Mouse (Mus musculus): ENCODE results near the gene Gnai1.
"Not testable (repeated sequence)": the region's sequence is repeated elsewhere in the genome, so short reads cannot be mapped to it uniquely, and the experiment has no call there.

Gnai1 gene

DNA sequence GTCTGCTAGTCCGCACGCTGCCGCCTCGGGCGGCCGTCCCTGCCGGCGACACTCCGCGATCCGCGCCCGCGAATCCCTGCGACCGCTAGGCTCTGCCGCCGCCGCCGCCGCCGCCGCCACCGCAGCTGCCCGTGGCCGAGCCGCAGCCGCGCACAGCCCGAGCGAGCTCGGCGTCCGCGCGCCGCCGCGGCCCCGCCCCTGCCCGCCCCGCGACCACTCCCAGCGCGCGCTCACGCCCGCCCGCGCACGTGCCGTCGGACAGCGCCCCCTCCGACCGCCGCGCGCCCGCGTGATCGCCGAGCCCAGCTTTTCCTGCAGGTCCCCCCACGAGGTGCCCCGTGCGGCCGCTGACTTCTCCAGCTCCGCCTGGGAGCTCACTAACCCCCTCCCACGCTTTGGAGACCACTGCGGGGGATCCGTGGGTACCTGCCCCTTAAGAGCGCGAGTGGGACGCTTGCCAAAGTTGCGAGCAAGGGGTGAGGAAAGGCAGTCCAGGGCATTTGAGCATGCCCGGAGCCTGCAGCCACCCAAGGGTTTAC lies at the start of gene Gnai1:
Gnai1 (minus strand) TSS at position 75 of the 539 bp plus-strand sequence.
- DNase-seq (ENCODE audit: low read depth, low spot score) = no peak

GRCm38 (mm10) chr5:18367864-18368263 lies 7.7 kb upstream of the Gnai1 start:
- DNase-seq (ENCODE audit: low read depth, low spot score) = no peak

DNA sequence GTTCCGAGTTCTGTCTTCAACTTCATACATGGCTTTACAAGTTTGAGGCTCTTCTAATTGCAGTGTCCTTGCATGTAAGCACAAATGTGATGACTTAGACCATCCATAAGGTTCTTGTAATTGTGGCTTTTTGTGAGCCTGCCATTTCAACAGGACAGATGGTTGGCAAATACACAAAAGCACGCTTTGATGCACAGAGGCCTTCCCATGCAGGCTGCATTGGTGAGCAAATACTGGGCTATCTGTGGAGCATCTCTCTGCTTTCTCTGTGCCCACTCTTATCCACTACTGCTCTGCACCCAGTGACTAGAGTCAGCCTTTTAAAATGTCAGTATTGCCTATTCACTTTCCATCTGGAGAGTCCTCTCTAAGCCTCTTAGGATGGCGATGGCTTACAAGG lies 5.3 kb upstream of the Gnai1 start:
- DNase-seq (ENCODE audit: low read depth, low spot score) = no peak

DNA sequence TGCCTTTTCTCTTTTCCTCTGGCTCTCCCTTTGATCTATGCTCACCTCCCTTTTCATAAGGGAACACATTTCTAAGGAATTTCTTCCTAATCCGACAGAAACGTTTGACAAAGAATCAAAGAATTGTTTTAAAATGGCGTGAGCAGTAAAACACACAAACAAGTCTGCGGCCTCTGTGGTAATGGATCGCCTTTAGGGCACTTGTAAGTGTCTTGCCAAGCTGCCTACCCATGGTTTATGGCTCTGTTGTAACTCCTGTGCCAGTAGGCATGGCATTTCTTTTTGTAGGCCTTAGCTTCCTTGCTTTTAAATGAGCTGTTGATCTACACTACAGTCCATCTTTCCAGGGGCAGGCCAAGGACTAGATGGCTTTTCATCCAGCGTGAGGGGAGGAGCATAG lies 801 bp upstream of the Gnai1 start:
- no peak for DNase-seq (ENCODE audit: low read depth, low spot score)

DNA sequence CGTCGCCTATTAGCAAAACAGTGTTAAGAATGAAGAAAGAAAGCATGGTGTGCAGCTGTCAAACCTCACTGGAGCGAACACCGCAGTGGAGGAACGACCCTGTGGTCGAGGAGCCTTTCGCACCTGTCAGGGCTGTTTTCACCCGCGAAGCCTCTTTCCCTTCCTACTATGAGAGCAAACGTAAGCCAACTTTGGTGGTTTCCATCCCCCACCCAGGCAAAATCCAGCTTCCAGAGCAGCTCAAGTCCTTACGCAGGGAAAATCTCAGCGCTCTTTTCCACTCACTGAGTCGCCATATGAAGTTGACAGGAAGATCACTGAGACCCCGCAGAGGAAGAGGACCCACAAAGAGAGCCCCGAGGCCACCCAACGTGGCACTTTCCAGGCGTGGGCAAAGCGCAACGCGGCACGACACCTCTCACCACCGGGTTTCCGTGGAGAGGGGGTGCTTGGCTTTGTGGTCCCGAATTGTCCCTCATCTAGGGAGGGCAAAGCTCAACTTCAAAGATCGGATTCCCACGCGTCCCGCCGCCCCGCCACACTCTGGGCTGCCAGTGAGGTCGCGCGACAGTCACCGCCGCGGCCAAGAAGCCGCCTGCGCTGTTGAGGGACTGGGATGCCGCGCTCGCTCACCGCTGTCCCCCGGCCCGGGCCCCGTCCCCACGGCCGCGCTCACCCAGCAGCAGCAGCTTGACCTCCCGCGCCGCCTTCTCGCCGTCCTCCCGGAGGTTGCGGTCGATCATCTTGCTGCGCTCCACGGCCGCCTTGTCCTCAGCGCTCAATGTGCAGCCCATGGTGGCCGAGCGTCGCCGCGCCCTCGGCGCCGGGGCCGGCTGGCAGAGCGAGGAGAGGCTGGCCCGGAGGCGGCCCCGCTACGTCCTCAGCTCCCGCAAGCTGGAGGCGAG lies 527 bp downstream of the Gnai1 start:
- no peak for DNase-seq (ENCODE audit: low read depth, low spot score)

- DNase-seq (ENCODE audit: low read depth, low spot score) = no peak
Measured at GRCm38 (mm10) chr5:18358778-18359177, 1.4 kb downstream of the Gnai1 start.

DNA sequence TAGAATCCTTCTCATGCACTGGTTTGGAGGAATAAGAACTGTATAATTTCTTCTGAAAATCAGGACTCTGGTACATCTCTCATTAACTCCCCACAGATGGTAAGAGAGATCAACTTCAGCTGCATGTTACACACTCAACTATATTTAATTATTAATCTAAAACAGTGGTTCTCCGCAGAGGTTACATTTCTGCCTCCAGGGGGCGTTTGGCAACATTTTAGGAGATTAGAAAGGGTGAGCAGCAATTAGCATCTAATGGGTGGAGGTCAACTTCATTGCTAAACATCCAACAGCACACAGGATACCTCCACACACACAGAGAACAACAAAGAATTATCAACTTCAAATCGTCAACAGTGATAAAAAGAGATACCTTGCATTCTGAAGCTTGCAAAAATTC lies 2.0 kb downstream of the Gnai1 start:
- DNase-seq (ENCODE audit: low read depth, low spot score) = no peak

GRCm38 (mm10) chr5:18347297-18347696 lies 12.9 kb downstream of the Gnai1 start:
- DNase-seq (ENCODE audit: low read depth, low spot score) = no peak

DNA sequence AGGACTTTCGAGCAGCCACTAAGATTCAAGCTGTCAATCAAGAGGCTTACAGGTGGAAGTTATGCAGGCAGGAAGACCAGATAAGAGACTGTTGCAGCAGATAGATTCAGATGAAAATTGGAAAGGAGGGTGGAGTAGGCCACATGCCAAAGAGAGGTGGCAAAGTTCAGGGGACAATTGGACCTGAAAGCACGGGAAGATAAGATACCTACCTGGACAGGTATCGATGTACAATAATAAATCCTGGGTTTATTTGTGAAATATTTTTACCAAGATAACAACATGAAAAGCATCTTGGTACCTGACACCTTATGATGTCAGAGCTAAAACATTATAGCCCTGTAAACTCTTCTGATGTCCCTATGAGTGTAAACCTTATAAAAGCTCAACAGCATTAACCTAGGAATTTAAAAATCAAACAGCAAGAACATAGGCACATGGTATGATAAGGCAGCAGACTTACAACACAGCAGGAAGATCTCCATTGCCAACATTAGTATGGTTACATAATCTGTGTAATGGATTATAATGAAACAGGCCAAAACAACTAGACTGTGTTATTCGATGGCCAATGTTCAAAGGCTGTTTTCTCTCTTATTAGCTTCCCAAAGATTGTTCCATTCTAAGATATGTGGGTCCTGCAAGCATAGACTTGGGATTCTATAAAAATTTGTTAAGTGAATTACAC lies 16.6 kb downstream of the Gnai1 start:
- DNase-seq (ENCODE audit: low read depth, low spot score) = no peak

DNA sequence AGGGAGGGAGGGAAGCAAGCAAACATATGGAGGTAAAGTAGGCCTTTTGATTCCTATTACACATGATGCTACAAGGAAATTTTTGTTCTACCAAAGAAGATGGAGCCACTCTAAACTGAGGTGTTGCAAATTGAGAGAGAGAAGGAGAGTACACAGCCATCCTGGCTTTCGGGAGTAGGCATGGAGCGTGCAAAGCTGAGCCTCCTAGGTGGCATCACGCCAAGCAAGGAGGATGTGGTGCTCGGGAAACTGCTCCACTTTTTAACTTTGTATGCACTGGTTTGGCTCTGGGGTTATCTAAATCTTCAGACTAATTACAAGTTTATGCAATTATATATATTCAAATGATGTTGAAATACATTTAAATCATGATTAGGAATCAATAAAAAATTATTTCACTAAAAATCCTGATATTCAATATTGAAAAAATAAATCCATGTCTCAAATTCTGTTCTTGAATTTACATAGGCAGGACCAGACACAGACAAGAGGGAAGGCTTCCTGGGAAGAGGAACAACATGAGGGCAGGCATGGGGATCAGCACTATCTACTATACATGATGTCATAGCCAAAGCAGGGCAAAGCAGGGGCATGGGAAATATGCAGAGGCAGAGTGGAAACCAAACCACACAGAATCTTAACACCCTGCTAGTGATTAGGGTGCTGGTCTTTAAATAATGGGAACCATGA lies 17.2 kb downstream of the Gnai1 start:
- no peak for DNase-seq (ENCODE audit: low read depth, low spot score)

GRCm38 (mm10) chr5:18341876-18342275 lies 18.3 kb downstream of the Gnai1 start:
- not testable (repeated sequence) for DNase-seq (ENCODE audit: low read depth, low spot score)

DNA sequence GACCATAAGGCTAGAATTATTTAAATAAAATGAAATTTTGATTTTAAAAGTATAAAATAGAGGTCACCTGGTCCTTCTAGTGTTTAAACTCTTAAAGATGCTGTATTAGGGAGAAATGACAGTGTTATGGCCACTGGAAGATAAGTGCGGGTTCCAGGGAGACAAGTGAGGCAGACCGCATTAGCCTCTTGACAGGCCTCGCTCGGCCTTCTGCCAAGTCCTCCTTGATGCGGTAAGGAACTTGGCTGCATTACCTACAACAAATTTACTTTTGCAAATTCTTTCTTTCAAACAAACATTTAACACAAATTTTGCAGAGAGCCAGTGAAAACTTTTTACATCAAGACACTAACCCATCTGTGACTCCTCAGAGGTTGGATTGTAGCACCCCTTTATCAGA lies 27.9 kb downstream of the Gnai1 start:
- DNase-seq (ENCODE audit: low read depth, low spot score) = no peak

DNA sequence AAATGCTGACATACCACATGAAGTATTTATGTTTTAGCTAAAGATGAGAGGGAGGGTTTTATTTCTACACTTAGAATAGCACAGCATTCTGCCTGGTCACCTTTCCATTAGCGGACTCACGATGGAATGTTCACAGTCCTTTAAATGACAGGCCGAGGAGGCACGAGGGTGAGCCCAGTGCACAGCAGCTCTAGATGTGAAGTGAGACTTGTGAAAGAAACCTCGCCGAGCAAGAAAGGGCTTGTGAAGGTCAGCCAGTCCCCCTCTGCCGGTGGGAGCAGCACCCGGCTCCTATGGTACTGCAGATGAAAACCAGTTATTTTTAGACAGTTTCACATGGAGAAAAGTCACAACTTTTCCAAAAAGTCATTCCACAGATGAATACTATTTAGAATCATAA lies 29.4 kb downstream of the Gnai1 start:
- no peak for DNase-seq (ENCODE audit: low read depth, low spot score)

DNA sequence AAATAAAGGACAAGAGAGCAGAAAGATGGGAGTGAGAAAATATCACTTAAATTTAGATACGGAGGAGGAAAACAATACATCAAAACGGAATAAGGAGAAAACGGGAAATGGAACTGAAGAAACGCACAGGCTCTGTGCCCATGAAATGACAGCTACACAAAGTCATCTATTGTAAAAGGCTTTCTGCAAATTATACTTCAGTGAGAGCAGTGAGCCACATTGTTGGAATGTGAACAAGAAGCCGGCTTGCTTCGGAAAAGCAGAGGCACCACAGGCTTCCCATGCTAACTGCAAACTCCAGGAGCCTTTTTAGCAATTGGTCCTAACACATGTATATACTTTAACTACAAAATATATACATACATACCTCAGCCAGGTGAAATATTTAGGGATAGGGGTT lies 34.0 kb downstream of the Gnai1 start:
- no peak for DNase-seq (ENCODE audit: low read depth, low spot score)

- DNase-seq (ENCODE audit: low read depth, low spot score) = no peak
Measured at GRCm38 (mm10) chr5:18323534-18323933, 36.6 kb downstream of the Gnai1 start.

GRCm38 (mm10) chr5:18321661-18322060 lies 38.5 kb downstream of the Gnai1 start:
- no peak for DNase-seq (ENCODE audit: low read depth, low spot score)

DNA sequence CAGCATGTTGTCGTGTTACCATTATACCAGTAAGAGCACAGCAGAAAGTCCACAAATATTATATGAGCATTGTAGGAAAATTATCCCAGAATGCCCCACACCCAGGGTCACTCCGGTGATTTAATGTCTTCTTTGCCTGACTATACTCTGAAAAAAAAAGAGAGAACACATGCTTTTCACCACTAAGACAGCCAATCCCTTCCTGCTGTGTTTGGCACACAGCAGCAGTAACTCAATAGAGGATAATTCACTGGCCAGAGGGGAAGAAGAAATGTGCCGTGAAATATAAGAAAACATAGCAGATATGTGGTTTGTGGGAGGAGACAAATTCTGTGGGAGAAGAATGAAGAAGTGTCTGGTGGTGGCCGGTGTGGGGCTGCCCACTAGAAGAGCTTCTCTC lies 41.3 kb downstream of the Gnai1 start:
- no peak for DNase-seq (ENCODE audit: low read depth, low spot score)

DNA sequence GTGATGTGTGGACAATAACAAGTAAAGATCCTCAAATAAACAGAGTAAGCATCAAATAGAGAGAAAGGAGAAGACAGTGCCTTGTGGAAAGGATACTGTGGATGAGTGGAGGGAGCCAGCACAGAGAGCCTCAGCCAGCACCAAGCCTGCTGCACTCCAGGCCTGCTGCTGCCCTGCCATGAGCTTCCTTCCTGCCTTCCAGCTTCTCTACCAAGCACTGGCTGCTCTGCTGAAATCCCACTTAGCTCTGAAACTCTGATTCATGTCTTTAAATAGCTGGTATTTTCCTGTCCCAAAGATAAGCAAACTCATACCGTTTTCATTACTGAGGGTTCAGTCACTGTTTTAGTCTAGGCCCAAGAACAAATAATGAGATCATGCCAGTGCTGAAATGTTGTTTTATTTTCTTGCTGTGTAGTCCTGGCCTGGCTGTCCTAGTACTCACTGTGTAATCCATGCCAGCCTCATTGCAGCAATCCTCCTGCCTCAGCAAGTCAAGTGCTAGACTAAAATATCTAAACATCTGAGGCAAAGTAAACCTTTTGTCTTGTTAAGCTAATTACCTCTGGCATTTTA lies 52.8 kb downstream of the Gnai1 start:
- no peak for DNase-seq (ENCODE audit: low read depth, low spot score)

DNA sequence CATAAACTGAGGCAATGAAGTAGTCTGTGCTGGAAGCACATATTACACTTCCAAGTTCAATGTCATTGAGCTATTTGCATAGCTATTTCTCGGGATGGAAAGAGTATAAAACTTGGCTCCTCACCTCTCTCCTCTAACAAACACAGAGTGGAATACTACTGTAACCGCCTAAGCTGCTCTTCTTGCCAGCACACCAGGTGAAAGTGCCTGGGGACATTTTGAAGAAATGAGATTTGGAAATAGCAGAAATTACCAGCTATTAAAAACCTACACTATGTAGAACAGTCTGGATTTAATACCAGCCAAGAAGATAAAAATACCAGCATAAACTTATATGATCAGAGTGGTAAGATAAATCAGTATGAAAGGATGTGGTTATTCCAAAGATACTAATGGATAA lies 63.6 kb downstream of the Gnai1 start:
- DNase-seq (ENCODE audit: low read depth, low spot score) = no peak

DNA sequence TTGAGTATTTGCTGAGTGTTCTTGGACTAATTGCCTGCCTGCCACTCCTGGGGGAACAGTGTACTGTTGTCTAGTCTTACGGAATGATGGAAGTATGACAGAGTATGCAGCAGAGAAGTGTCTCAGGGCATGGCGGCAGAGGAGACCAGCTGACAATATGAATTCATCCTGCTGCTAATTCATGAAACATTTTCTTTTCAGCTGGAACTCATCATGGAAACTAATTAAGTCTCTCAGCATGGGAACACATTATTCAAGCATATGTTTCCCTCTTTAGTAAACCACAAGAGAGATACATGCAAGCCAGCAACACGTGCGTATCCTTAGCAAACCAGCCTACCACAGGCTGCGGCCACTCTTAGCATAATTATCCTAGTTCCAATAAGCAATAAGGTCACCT lies 67.4 kb downstream of the Gnai1 start:
- DNase-seq (ENCODE audit: low read depth, low spot score) = no peak

DNA sequence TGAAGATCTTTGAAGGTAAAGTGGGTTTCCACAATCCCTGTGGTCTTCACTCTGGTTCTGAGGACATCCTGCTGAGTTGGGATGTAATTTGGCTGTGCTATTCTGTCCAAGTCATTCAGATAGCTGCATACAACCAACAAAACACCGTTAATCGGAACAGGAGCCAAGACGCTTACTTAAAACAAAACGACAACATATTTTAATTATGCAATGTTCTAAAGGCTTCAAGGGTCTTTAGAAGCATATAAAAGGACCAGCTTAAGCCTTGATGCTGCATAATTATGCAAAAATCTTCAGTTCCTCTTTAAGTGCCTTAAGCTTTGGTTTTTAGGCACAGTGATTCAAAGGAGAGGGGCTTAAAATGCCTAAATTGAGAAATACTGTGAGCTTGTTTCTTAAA lies 70.6 kb downstream of the Gnai1 start:
- no peak for DNase-seq (ENCODE audit: low read depth, low spot score)

GRCm38 (mm10) chr5:18288694-18289093 lies 71.5 kb downstream of the Gnai1 start:
- no peak for DNase-seq (ENCODE audit: low read depth, low spot score)

All from 3T3-L1 (cell line).